Mouse (Mus musculus) cerebellum, postnatal 14 days (tissue): ENCODE measurements around the gene Cnfn.

Experiments
- DNase-seq, 2 experiments: peaks; one replicate each; pipeline ENCODE4 v3.0.0; 2021; ENCODE audit warnings: mixed read lengths in 2 of 2

The Cnfn gene

DNA sequence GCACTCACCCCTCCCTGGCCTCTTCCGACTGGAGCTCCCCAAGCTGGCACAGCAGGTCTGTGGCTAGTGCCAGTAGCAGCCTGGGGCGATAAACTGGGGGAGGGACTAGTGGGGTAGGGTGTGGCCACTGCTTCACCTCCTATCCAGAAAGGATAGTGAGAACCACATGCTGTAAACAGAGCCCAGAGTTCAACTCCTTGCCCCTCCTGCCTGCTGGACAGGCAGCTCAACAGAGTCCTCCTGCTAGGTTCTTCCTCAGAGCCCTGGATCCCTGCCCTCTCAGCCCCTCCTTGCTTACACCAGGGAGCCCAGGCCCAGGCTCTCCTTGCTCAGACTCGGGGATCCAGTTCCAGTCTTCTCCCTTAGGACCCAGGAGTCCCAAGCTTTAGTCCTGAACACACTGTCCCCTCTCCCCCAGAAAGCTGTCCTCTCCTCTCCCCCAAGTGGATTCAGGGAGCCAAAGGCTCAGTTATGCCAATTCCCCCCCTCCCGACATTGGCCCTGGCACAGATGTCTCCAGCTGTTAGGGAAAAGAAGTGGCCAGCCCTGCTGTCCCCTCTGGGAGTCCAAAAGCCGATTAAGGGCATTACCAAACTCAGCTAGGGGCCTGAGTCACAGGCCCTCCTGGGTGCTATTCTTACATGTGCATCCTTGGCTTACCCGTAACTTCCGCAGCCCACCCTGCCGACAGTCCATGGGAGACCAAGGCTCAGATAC, 20.7 kb upstream of the Cnfn start:
- DNase-seq, result no peak

DNA sequence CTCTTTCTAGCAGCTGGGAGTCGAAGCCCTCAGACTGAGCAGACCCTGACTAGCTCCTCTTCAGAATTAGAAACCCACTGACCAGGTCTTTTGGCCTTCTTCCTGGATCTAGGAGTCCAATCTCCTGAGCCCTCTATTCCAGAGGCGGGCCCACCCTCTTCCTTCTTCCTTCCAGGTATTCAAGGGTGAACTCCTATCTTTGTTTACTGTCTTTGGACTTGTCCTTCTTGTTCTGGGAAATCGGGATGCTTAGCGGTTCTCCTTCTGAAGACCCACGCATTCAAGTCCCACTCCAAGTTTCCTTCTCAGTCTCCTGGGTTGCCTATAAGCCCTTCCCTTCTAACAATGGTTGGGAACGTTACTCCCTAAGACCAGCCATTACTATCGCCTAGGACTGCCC, 19.4 kb upstream of the Cnfn start:
- DNase-seq, result no peak

DNA sequence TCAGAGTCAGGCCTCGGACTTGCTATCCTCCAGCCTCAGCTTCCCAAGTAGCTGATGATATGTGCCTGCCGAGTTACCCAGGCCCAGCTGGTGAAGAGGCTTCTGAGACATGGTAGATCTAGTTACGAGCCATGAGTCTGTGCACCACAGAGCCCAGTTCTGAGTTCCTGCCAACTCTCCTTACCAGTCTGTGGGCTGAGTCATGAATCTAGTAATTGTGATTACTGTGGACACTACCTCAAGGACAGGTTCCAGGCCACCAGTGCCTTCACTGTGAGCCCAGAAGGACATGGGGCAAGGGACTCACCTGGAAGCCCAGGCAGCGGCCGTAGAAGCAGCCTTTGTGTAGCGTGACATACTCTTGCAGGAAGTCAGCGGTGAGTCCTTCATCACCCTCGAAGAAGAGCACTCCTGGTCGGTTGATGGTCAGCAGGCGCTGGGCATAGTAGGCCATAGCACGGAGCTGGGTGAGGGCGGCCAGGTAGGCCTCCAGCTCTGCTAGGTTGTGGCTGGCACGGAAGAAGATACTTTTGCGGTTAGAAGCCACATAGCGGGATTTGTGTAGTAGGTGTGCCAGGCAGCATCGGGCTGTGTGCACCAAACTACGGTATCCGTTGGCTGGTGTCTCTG, 18.4 kb upstream of the Cnfn start:
- DNase-seq, result no peak

DNA sequence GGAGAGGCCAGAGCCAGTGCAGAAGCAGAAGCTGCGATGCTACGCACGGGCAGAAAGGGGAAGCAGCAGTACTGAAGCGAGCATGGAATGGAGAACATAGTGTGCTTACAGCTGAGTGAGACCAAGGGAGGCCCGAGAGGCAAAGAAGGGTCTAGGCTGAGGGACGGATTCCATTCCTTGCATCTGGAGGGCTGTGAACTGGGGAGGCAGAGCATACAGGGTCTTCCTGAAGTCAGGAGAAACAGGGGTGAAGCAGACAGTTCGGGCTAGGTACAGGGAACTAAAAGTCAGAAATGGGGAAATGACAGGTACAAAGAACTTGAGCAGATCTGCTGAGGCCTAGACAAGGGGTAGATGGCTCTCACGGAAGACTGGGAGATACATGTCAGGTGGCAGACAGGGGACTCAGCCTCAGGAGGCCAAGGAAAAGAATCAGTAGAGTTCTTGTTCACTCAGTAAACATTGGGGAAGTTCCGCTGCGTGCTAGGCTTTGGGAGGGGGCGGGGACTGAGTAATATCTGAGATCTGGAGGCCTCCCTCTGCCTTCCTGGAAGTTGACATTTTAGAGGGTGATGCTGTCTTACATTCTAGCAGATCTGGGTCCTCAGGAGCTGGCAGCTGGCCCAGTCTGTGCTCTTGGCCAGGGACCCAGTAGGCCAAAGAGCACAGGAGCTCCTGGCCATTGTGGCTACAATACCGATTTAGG, 16.5 kb upstream of the Cnfn start:
- peak; percentile 90 to 91 for DNase-seq

DNA sequence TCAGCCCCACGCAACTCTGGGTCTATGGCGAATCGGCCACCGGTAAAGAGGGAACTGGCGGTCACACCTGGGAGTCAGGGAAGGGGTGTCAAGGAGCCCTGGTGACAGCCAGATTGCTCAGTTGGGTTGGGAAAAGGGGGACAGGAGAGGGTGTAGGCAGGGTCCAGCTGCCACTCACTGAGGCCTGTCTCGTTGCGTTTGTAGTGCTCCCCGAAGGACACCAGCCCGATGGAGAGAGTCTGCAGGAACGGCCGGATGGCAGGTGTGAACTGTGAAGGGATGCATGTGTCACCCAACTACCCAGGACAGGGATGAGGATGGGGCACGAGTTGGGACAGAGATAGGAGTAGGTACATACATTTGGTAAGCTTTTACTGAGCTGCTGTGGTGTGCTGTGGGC, 15.7 kb upstream of the Cnfn start:
- DNase-seq, result no peak

DNA sequence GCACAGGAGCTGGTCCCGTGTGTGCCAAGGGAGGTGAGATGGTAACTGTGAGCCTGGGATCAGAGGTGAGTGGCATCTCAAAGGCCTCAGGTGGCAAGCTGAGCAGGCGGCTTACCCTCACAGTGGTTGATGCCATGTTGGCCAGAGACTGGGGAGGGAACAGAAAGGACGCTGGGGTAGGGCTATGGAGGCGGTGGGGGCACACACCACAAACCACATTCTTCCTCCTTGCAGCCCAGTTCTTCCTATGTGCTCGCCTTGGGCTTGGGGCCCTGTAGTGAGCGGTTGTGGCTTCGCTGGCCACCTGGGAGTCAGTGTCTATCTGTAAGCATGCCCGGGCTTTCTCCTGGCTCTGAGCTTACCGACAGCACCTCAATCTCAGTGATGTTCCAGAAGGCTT, 15.3 kb upstream of the Cnfn start:
- DNase-seq, result no peak

DNA sequence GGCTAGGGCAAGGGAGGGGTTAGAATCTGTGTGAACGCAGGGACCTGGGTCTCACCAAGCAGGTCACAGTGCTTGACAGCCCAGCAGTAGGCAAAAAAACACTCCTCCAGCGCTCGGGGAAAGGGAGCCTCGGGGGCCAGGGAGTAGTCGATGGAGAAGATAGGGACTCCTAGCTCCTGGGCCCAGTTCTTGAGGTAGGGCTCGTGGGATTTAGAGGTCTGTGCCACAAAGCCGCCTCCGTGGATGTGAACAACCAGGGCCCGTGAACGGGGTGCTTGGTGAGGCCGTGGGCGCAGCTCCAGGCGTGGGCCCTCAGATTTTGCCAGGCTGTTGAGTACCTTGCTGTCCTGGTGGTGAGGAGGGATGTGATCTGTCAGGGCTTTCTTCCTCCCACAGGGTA, 14.8 kb upstream of the Cnfn start:
- peak in 1 of 2 experiments; percentile 44 for DNase-seq

DNA sequence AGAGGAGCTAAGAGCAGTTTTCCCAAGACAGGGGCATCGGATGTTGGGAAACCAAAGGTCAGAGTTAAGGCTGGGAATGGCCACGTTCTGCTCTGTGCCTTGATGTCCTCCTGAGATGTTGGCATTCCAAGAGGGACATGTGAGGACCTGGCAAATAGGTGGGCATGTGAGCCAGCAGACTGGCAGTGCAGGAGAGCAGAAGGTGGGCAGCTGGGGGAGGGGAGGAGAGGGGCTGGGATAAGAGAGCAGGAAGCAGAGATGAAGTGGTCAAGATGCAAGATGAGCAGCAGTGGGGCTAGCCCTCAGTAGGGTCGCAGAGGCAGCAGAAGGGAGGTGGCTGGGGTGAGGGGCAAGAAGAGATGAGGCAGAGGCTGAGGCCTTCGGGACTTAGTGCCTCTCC, 14.4 kb upstream of the Cnfn start:
- peak; percentile 67 to 72 for DNase-seq

DNA sequence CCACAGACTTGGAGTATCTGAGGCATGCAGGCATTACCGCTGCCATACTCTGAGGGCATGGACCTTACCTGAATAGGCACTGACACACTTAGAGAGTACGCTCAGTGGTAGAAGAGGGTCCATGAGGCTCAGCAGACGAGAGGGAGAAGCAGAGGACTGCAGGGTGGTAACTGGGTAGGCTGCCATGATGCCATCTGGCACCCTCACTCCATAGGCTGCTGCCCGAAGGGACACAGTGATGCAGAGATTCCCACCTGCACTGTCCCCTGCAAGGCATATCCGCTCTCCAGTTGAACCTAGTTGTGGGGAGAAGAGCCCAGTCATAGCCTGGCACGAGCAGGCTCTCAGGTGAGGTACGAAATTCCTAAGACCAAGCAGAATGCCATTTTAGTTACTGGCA, 13.9 kb upstream of the Cnfn start:
- peak in 1 of 2 experiments; percentile 32 for DNase-seq

DNA sequence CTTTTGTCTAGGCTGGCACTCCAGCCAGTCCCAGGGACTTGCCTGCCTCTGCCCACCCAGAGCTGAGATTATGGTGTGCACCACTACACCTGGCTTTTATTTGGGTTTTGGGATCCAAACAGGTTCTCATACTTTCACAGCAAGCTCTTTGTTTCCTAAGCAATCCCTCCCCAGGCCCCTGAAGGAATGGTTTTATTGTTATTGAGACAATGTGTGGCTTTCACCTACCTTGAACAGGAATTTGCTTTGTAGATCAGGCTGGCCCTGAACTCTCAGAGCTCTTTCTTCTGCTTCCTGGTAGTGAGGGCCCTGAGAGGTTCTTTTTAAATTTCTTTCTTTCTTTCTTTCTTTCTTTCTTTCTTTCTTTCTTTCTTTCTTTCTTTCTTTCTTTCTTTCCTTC, 13.0 kb upstream of the Cnfn start:
- no peak for DNase-seq

DNA sequence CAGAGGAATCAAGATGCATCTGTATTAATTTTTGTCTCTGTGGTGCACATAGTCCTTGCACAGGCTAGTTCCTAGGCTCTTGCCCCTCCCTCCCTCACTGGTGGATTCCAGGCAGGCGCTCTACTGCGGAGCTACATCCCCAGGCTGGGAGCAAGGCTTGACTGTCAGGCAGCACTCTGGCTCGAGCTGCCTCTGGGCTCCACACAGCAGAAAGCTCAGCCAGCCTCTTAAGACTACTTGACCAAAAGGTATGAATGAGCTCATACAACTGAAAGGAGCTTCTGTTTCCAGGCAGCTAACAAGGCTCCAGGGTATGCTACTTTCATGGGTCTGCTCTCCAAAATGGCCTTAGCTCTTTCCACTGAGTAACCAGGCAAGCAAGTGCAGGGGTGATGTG, 11.8 kb upstream of the Cnfn start:
- no peak for DNase-seq

DNA sequence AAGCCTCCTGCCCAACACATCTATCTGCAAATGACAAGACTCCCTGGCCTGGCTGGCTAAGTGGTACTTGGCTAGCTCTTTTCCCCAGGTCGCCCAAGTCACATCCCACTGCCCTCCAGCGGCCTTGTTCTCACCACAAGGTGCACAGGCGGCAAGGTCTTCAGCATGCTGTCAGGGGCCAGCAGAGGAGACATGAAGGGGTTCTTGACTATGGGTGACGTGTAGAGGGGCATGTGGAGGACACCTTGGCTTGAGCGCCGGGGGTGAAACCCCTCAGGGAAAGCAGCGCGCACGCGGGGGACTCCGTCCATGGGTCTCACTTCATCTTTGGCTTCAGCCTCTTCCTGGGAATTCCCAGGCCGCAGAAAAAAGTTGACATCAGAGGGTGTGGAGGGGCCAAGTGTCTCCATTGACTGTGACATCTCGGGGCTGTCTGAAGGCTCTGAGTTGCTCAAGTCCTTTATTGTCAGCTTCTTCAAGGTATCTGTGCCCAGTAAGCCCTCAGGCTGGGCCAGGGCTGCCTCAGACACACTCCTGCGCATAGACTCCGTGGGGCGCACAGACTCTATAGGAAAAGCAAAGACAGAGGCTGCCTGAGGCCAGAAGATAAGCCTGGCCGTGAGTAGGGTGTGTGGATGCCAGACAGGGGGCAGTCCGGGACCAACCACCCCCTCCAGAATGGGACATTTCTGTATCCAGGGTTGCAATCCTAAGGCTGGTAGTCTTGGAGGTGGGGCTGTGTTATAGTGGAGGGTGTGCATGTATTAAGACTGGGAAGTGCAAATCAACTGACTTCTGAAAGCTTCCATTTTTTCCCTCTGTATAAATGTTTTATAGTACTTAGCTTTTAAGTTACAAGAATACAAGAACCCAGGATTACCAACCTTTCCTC, 11.1 kb upstream of the Cnfn start:
- DNase-seq, result no peak

DNA sequence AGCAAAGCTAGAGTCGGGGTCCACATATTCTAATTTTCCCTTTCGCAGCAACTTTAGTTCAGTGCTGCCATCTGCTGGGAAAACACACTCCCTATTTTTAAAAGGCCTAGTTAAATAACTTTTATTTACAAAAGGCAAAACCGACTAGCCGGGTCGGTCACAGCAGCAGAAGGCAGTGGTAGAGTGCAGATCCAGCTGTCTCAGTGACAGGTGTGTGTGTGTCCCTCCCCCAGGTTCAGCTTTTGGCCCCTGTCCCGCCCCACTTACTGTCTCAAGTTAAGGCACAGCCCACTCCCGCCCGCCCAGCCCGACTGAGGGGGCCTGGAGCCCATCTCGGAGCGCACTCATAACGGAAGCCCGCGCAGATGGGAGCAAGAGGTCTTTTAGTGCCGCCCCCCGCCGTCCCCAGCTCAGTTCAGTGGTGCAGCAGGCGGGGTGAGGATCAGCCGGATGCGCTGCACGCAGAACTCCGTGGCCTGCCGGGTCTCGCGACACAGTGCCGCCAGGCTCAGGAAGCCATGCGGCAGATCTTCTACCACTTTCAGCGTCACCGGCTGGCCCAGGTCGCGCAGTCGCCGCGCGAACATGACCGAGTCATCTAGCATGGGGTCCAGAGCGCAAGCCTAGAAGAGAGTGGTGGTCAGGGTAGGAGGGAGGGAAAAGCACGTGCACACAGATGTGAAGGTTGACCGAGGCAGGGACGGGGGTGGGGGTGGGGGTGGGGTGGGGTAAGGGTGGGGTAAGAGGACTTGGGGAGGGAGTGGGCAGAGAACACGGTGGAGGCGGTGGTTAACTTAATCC, 10.2 kb upstream of the Cnfn start:
- peak; percentile 73 to 81 for DNase-seq

DNA sequence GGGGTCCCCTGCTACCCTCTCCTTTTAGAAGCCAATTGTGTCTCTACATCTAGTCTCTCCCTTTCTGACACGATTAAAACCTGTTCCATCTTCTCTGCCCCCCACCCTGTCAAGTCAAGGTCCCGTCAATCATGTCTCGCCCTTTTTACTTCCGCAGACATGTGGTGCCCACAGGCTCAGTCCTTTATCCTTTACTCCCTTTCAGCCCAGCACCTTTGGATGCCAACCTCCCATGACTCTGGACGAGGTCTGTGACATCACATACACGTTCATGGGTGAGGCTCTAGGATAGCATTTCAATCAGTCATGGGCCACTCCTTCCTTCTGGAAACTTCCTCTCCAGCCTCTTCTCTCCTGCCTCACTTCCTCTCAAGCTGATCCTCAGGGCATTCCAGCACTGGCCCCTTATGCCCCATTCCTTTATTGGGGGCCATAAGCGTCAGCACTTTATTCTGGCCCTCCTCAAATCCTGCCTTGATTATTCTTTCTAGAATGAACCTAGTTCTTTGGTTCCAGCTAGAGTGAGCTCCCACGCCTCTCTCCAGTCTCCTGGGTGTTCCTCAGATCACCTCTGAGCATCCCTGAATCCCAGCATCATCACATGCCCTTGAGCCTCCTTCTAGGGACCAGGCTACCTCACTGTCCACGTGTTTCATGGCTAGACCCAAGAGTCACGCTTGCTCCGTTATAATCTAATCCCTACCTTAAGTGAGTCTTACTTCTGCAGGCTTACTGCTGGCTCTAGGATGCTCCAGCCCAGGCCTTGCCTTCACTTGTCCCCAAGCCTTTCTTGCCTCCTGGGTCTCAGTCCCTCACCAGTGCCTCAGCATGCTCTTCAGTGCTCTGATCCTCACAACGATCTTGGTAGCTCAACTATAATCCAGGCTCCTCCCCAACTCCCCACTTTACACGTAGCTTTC, 8.9 kb upstream of the Cnfn start:
- no peak for DNase-seq

DNA sequence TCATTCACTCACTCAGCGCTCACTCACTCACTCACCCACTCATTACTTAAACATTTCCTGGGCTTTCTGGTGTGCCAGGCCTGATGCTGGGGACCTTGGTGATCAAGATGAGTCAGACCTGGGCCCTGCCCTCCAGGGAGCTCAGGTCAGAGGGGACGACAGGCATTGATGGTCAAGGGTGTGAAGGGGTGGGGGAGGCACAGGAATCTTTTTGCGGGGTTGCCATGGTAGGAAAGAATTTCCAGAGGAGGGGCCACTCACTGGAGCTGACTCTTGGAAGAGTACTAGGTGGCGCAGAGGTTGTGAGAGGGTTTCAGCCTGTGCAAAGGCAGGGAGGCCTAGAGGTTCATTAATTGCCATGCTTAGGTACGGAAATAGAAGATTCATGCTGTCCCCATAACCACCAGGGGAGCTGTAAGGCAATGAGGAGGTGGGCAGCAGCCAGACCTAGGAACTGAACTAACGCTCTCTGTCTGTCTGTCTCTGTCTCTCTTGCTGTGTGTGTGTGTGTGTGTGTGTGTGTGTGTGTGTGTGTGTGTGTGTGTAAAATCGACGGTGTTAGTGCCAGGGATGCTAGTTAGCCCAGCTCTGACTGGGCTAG, 7.7 kb upstream of the Cnfn start:
- DNase-seq, result no peak

DNA sequence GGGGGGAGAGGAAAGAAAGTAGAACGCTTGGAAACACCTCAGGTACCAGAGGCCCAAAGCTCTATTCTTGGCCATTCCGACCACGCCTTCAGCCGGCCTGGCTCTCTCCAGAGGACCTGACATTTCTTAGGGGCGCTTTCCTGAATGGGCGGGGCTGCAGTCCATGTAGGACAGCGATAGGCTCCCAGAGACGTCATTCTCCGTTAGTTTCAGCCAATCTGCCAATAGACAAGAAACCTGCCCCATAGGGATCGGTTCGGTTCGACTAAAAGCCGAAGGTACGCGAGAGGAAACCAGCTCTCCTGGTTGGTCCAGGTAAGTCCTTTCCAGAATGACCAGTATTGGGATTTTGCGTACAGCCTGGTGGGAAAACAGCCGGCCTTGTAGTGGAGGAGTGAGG, 7.0 kb upstream of the Cnfn start:
- peak; percentile 95 to 96 for DNase-seq

DNA sequence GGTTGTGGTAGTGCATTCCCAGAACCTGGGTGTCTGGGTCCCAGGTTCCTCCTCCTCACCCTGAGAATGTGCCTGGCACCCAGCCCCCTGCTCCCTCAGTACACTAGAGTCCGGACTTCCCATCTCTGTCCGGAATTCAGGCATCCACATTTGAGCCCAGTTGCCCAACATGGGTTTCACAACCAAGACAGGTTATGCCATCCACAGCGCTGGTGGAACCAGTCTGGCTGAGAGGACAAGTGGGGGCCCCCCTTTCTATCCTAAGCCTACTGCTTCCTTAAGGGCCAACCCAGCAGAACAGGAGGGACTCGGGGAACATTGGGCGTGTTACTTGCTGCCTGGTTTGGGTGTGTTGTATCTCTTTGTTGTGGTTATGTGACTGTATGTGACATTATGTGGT, 2.9 kb upstream of the Cnfn start:
- DNase-seq, result no peak

DNA sequence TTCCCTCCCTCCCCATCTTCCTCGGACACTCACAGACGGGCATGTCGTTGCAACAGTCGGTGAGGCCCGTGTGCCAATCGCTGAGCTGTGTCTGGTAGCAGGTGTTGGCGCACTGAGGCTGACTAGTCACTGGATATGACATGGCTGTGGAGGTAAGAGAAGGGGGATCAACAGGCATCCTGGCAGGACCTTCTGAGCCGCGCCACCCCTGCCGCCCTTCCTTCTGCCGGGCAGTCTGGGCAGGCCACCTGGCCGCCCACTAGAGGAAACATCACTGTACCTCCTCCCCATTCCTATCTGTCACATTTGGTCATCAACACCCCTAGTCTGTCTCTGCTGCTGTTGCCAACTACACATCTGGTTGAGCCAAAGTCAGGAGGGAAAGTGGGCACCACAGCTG, 1.2 kb downstream of the Cnfn start:
- peak; percentile 82 to 83 for DNase-seq

DNA sequence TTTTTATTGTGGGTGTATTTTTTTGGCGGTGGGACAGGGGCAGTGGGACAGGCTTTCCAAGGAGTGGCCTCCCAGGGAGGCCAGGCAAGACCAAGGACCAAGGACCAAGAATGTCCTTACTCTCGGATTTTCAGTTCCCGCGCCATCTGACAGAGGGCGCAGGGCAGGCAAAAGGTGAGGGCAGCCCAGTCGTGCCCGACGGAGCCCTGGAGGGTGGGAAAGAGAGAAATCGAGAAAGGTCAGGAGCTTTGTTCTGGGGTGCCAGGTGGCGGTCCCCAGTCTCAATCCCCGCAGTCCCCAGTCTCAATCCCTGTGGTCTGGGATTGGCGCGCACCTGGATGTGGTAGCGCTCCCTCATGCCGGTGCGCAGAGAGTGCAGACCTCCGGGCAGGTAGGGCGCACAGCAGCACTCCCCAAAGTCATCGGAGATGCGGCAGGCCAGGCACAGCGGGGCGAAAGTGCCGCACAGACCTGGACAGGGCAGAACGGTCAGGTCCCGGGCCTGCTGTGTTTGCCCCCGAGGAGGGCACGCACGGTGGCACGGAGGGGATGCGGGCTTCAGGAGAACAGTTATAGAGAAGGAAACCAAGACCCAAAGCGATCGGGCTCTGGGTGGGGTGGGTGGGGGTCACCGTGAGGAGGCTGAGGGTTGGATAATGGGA, 1.8 kb downstream of the Cnfn start:
- peak; percentile 70 to 78 for DNase-seq
